Mouse (Mus musculus): ENCODE results near the gene Ctsf. TPM values are rescaled to one million over a fixed set of nuclear protein-coding genes. Genes with fewer than 3 reads are reported as not detected.

Ctsf gene
- total RNA-seq, 2 experiments from 2014 or later, result 318 to 345 TPM

GRCm38 (mm10) chr19:4908107-4908506 is 53.2 kb downstream of the Ctsf start:
- no peak for DNase-seq (ENCODE audit: low spot score in 2 of 2)

GRCm38 (mm10) chr19:4909376-4909775 is 54.4 kb downstream of the Ctsf start:
- no peak for DNase-seq (ENCODE audit: low spot score in 2 of 2)

Other genes starting within 250 kb of the Ctsf start
- 1 to 10 TPM; 4.4 to 7.7 TPM for gene Lrfn4, start 239.5 kb upstream of the Ctsf start, total RNA-seq (2021)
- gene Rce1, start 229.5 kb upstream of the Ctsf start, total RNA-seq (2021), result 10 to 100 TPM; 34.1 to 38.1 TPM
- gene Gm960, start 156.5 kb upstream of the Ctsf start, total RNA-seq (2021), result not detected
- 1 to 10 TPM in 1 of 2 experiments, under 1 TPM in 1; 0.58 to 1.3 TPM for gene Sptbn2, start 144.0 kb upstream of the Ctsf start, total RNA-seq (2021)
- gene Rbm4b, start 98.6 kb upstream of the Ctsf start, total RNA-seq (2021), result 10 to 100 TPM; 18.4 to 18.8 TPM
- gene Rbm4, start 61.2 kb upstream of the Ctsf start, total RNA-seq (2021), result 10 to 100 TPM; 64.1 to 66.8 TPM
- gene Gm21992, start 43.5 kb upstream of the Ctsf start, total RNA-seq (2021), result 10 to 100 TPM; 28.1 to 30.6 TPM
- gene Rbm14, start 43.5 kb upstream of the Ctsf start, total RNA-seq (2021), result 10 to 100 TPM; 46.1 to 59.0 TPM
- gene Ccs, start 15.8 kb upstream of the Ctsf start, total RNA-seq (2021), result 100 to 1,000 TPM in 1 of 2 experiments, 10 to 100 TPM in 1; 94.4 to 109 TPM
- gene Ccdc87, start 15.8 kb upstream of the Ctsf start, total RNA-seq (2021), result under 1 TPM in 1 of 2 experiments, not detected in 1; 0.13 TPM
- 1 to 10 TPM in 1 of 2 experiments, under 1 TPM in 1; 0.73 to 1.5 TPM for gene Actn3, start 22.8 kb downstream of the Ctsf start, total RNA-seq (2021)
- gene Zdhhc24, start 23.5 kb downstream of the Ctsf start, total RNA-seq (2021), result 10 to 100 TPM; 16.9 to 20.5 TPM
- gene Bbs1, start 51.5 kb downstream of the Ctsf start, total RNA-seq (2021), result 1 to 10 TPM; 5.1 to 8.9 TPM
- gene Dpp3, start 73.2 kb downstream of the Ctsf start, total RNA-seq (2021), result 10 to 100 TPM; 51.4 to 86.6 TPM
- 1 to 10 TPM; 6.8 to 8.9 TPM for gene Peli3, start 88.0 kb downstream of the Ctsf start, total RNA-seq (2021)
- 10 to 100 TPM; 51.3 to 59.1 TPM for gene Mrpl11, start 107.0 kb downstream of the Ctsf start, total RNA-seq (2021)
- gene Npas4, start 135.2 kb downstream of the Ctsf start, total RNA-seq (2021), result under 1 TPM; 0.35 to 0.46 TPM
- gene Slc29a2, start 168.7 kb downstream of the Ctsf start, total RNA-seq (2021), result 1 to 10 TPM; 2.9 to 4.5 TPM
- gene B4gat1, start 183.7 kb downstream of the Ctsf start, total RNA-seq (2021), result 10 to 100 TPM; 25.9 to 31.8 TPM
- 1 to 10 TPM in 1 of 2 experiments, under 1 TPM in 1; 0.73 to 1.5 TPM for gene AC124502.3, start 183.8 kb downstream of the Ctsf start, total RNA-seq (2021)
- gene Brms1, start 186.2 kb downstream of the Ctsf start, total RNA-seq (2021), result 10 to 100 TPM; 28.4 to 29.3 TPM
- 1 to 10 TPM; 3.4 to 4.2 TPM for gene Rin1, start 195.4 kb downstream of the Ctsf start, total RNA-seq (2021)
- 10 to 100 TPM in 1 of 2 experiments, 1 to 10 TPM in 1; 7.3 to 16.2 TPM for gene Cd248, start 212.9 kb downstream of the Ctsf start, total RNA-seq (2021)
- 1 to 10 TPM; 1.4 to 1.5 TPM for gene Tmem151a, start 230.4 kb downstream of the Ctsf start, total RNA-seq (2021)
- 10 to 100 TPM; 56.4 to 75.3 TPM for gene Yif1a, start 233.4 kb downstream of the Ctsf start, total RNA-seq (2021)
- 1 to 10 TPM; 1.9 to 2.3 TPM for gene Cnih2, start 243.4 kb downstream of the Ctsf start, total RNA-seq (2021)

Measured in adrenal gland, adult 18-20 months (tissue).